Mouse (Mus musculus): ENCODE results near the gene Adamts9.

Adamts9 gene

GRCm38 (mm10) chr6:92860285-92860912, 82.9 kb downstream of the Adamts9 start:
- in situ Hi-C loops (cut with MboI, MseI): loop anchor here (10.0 kb wide), 1 partner anchor 1076 kb away; no protein-coding TSS in a partner anchor

DNA sequence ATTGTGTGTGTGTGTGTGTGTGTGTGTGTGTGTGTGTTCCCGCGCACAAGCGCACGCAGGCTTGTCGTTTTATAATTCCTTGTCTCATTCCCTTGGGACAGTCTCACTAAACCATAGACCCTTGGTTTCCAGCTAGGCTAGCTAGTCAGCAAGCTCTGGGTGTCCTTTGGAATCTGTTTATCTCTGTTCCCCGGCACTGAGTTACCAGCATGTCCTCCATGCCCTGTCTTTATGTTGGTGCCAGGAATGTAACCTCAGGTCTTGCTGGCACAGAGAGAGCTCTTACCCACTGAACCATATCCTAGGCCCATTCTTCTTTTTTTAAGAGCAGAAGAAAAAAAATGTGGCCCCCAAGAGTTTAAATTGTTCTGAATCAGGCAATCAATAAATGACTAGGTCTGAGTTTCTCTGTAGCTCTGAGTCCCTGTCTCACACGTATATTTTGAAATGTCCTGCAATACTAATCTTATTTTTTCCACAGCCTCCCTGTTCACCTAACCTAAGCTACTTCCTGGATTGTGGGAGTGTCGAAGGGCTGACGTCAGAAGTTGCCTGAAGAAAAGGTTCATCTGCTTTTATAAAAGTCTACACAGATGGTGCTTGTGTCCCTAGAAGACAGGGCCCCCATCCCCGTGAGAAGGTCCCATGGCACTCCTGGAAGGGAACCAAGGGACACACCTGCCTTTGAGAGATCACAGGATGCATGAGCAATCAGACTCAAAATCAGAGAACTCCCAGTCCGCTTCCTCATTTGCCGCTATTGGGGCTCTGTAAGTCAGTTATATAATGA, 84.4 kb downstream of the Adamts9 start:
- in situ Hi-C loops (cut with MboI, MseI): no loop called here

DNA sequence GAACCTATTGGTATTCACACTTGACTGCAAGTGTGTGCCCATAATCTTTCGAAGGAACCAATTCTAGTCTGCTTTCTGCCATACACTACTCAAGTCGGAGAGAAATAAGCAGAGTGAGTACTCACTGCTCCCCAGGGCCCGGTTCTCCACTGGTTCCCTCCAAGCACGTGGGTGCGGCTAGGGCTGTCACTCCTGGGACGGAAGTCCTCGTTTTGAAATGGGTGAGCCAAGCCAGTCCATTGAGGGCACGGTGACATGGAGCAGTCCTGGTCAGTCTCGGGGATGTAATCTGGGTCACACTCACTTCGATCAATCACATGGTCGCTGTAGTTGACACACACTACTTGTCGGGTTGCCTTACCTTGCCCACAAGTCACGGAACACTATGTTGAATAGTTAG, 85.5 kb downstream of the Adamts9 start:
- in situ Hi-C loops (cut with MboI, MseI): no loop called here

GRCm38 (mm10) chr6:92854873-92855272, 88.4 kb downstream of the Adamts9 start:
- in situ Hi-C loops (cut with MboI, MseI): no loop called here

DNA sequence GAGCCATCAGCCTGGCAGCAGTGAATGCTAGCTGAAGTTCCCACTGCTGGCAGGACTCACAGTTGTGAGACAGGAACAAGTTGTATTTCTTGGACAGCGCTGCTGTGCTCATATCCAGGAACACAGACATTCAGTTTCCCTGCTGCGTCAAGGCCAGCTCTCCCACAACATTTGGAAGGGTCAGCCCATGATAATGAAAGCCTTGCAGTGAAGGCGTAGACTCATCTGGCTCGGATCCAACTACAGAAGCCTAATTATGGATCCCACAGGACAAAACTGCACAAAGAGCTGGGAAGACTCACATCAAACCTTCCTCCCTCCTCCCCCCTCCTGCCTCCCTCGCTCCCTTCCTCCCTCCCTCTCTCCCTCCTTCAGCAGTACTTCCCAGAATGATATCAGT, 93.0 kb downstream of the Adamts9 start:
- in situ Hi-C loops (cut with MboI, MseI): no loop called here

DNA sequence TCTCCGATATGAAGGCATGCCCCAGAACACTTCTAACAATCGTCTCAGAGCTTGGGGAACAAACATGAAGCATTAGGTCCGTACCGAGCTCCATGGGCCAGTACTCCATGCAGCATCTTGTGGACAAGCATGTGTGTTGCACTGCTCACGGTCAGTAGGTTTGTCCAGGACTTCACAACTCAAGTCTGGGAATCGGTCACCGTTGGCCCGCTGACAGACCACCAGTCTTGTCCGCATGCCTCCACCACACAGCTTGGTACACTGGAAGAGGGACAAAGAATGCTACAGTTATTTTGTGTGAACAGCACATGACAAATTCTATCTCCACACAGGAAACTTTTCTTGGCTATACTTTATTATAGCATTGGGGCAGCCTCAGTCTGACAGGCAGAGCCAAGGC, 94.1 kb downstream of the Adamts9 start:
- in situ Hi-C loops (cut with MboI, MseI): no loop called here

GRCm38 (mm10) chr6:92846614-92847013, 96.7 kb downstream of the Adamts9 start:
- in situ Hi-C loops (cut with MboI, MseI): no loop called here

DNA sequence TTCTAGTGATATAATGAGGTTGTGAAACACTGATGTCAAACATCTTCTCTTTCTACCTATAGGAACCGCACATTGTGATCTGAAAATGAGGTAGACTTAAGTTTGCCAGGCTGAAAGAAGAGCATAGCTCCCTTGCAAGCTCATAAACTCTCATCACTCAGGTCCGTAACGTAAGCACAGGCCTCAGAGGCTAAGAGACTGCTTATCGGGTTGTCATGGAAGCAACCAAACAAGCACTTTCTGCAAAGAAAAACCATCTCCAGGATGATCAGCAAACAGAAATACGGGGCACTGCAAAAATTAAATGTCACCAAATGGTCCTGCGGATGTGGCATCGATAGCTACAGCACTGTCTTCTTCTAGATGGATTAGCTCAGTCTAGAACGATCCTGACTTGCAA, 97.4 kb downstream of the Adamts9 start:
- in situ Hi-C loops (cut with MboI, MseI): no loop called here

- in situ Hi-C loops (cut with MboI, MseI): no loop called here
Observed at GRCm38 (mm10) chr6:92843474-92843873, 99.8 kb downstream of the Adamts9 start.

DNA sequence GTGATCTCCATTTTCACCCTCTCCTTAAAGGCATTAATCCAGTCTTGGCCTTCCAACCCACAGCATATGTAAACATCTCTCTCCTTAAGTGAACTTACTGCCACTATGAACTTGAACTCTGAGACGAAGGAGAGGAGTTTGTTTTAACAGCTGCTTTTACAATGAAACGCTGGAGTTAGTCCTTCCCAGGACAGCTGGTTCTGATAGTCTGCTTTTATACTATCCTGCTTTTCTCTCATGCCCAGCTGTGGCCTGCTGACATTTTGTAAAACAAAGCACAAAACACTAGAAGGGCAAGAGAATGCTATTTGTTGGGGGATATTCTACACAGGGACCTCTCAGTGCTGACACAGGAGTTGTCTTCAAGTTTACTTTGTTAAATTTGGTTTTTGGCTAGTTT, 101.3 kb downstream of the Adamts9 start:
- in situ Hi-C loops (cut with MboI, MseI): no loop called here

- in situ Hi-C loops (cut with MboI, MseI): no loop called here
Observed at GRCm38 (mm10) chr6:92831106-92831505, 112.2 kb downstream of the Adamts9 start.

DNA sequence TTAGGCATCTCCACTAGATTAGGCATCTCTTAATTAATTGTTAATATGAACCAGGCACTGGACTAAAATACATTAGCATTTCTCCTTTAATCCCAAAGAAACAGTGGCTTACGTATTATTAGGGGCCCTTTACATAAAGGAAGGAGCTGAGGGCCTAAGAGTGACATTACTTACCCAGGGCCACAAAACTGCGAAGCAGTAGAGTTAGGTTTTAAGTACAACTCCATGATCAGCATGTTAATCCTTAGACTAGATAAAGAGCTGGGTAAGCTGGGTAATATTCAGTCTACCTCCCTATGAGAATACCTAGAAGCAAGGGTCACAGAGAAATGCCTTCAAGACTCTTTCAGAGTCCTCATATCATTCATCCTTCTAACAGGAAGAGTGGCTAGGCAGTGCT, 114.1 kb downstream of the Adamts9 start:
- in situ Hi-C loops (cut with MboI, MseI): no loop called here

- in situ Hi-C loops (cut with MboI, MseI): no loop called here
Observed at GRCm38 (mm10) chr6:92827360-92827759, 115.9 kb downstream of the Adamts9 start.

- in situ Hi-C loops (cut with MboI, MseI): no loop called here
Observed at GRCm38 (mm10) chr6:92826561-92826960, 116.7 kb downstream of the Adamts9 start.

GRCm38 (mm10) chr6:92823991-92824390, 119.3 kb downstream of the Adamts9 start:
- in situ Hi-C loops (cut with MboI, MseI): no loop called here

DNA sequence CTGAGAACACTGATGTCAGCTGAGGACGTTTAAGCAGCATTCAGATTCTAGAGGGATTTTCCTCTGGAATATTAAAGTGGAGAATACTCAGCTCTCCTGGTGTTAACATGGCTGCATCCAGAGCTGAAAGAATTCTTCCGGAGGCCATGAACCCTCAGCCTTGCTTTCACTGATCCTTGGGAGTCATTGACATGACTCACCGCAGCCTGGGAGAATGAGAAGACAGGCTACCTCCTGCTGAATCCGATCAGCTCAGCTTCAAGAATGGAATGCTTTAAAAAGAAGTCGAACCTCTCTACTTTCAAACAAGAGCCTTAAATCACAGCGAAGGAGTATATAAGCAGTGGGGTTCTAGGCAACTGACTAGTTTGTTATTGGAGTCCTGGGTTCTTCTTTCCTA, 121.3 kb downstream of the Adamts9 start:
- in situ Hi-C loops (cut with MboI, MseI): no loop called here

DNA sequence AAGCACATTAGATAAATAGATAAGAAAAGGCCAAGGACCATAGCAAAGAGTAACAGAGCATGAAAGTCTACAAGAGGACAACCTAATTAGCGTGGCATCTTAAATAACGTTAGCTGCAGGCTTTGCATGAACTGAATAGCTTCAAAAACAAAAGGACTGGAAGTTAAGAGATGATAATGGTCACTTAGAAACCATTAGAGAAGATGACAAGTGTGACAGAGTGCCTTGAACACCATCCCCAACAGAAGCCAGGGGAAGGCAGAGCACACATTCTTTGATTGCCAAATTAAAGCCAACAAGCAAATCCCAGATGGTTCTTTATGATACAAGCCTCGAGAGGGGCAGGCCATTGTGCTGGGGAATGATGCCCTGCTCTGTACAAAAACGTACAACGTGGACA, 121.7 kb downstream of the Adamts9 start:
- in situ Hi-C loops (cut with MboI, MseI): no loop called here

DNA sequence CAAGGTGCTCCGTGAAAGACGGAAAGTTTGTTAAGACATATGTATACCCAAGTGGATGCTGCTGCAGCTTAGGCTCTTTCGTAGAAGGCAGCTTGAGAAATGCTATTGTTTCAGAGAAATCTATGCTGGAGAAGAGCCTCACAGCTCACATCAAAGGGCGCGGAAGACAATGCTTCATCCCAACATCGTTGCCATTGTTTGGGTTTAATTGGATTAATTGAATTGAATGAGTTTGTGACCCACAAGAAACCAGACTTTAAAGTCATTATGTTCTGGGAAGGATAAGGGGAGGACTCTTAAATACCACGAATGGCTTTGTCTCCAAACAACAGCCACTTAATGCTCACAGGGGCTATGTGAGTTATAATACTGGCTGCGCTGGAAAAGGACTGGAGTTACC, 125.6 kb downstream of the Adamts9 start:
- in situ Hi-C loops (cut with MboI, MseI): no loop called here

DNA sequence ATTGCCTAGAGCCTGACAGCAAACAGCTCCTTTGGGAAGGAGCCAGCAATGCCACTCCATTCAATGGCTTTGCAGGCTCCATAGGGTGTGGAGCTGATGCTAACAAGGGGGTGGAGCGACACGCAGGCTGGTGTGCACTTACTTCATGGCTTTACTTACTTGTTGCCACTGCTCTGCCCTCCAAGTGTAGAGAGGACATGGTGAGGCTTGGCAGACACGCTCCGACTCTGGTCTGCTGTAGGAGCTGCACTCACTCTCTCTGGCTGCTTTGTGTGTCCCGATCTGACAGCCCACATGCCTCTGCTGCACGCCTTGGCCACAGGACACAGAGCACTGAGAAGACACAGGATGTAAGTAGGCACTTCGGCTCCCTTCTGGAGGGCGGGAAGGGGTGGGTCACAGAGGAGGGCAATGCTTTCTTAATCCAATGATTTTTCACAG, 127.0 kb downstream of the Adamts9 start, which contains the start of gene A730049H05Rik:
Gene A730049H05Rik, plus strand, starts transcription at position 168 of the 441 bp plus-strand sequence.
- in situ Hi-C loops (cut with MboI, MseI): no loop called here

- in situ Hi-C loops (cut with MboI, MseI): no loop called here
Observed at GRCm38 (mm10) chr6:92812702-92813370, 130.5 kb downstream of the Adamts9 start.

DNA sequence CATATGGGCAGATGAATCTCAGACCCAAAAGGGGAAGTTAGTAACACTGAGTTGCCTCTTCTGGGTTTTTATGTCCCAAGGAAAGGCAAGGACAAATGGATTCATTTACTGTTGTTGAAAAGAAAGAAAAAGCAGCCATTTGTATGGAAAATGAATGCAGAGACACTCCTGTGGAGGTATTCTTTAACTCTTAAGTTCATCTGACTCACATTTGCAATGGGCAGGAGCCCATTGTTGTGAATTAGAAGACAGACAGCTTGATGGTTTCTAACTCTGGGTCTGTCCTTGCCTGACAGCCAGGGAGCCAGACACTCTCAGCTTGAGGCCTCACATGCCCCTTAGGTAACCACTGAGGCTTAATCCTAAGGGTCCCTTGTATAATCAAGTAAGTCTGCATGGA, 131.7 kb downstream of the Adamts9 start:
- in situ Hi-C loops (cut with MboI, MseI): no loop called here

- in situ Hi-C loops (cut with MboI, MseI): no loop called here
Observed at GRCm38 (mm10) chr6:92810628-92811027, 132.7 kb downstream of the Adamts9 start.

DNA sequence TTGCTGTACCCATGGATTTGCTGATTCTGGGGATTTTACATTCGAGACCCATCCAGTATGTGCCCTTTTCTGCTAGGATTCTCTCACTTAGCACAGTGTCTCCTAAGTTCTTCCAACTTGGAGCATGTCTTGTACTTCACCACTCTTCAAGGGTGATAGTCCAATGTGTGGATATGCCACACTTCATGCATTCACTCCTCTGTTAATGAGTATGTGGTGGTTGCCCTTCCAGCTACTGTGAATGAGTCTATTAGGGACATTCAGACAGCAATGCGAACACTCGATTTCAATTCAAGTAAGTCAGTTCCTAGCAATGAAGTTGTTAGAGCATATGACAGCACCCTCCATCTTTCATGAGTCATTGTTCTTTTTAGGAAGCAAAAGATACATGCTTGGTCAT, 133.5 kb downstream of the Adamts9 start:
- in situ Hi-C loops (cut with MboI, MseI): no loop called here
